Comparison of ENCODE assay signal across 22 mouse cellular contexts in genomic region chrX:88112254-88112653, GRCm38 (mm10). TPM values are rescaled to one million over a fixed set of nuclear protein-coding genes. Genes with fewer than 3 reads are reported as not detected.
A peak's percentile ranks its signal among the peaks of the same experiment; 100 is the strongest.
DNase-seq lines count a peak whose midpoint lies in the region; ATAC-seq and TF ChIP-seq lines count a peak whose summit lies in the region.
"Had no signal": no experiment of that assay in that cellular context is flagged by ENCODE, and none has a peak within 500 bp of the region (broad histone marks: within the 10 kb centered on the region; RNA-seq: fewer than 3 reads in every experiment).

No protein-coding gene starts in this region.

- H3K27me3 ChIP-seq in cerebellum, adult 2 months (ENCODE audit: control insufficient read depth, insufficient read depth, low read length), result no peaks in the 10 kb centered on the region
- H3K27me3 ChIP-seq in intestine, postnatal 0 days (replicated peaks; ENCODE audit: control insufficient read depth, insufficient read depth, low read length), result no peaks in the 10 kb centered on the region
- H3K27me3 ChIP-seq in intestine, embryonic 15.5 days (replicated peaks), result no peaks in the 10 kb centered on the region
- H3K27me3 ChIP-seq in liver, embryonic 12.5 days (replicated peaks), result 0 out of 2 replicates have a peak, but pooled peaks cover 3% of the 10 kb centered on the region
- H3K27me3 ChIP-seq: embryonic facial prominence, embryonic 12.5 days; heart, embryonic 12.5 days had no signal

- no peak overlapping the region for H3K9ac ChIP-seq in intestine, postnatal 0 days (ENCODE audit: low read depth, low read length)
- H3K9ac ChIP-seq in intestine, embryonic 15.5 days, result no peak overlapping the region
- no peak overlapping the region for H3K9ac ChIP-seq in liver, embryonic 12.5 days
- H3K9ac ChIP-seq: embryonic facial prominence, embryonic 12.5 days; heart, embryonic 12.5 days had no signal

- H3K27ac ChIP-seq in cerebellum, adult 2 months (ENCODE audit: insufficient read depth, low read length), result peak overlapping the region; percentile 21; the same call in 1 of the 2 replicates
- H3K27ac ChIP-seq in intestine, postnatal 0 days (ENCODE audit: low read depth, low read length), result no peak overlapping the region
- no peak overlapping the region for H3K27ac ChIP-seq in intestine, embryonic 15.5 days
- H3K27ac ChIP-seq in liver, embryonic 12.5 days, result no peak overlapping the region
- H3K27ac ChIP-seq: embryonic facial prominence, embryonic 12.5 days; macrophage had no signal

- WGBS in cerebellum, adult 2 months, result 5% methylated on average over 2 of the region's 2 CpGs
- WGBS in intestine, postnatal 0 days, result 38% methylated on average over 2 of the region's 2 CpGs
- 34% methylated on average over 2 of the region's 2 CpGs for WGBS in intestine, embryonic 15.5 days
- 26% methylated on average over 2 of the region's 2 CpGs for WGBS in liver, embryonic 12.5 days (ENCODE audit: insufficient replicate concordance)

- peak; percentile 14; the same call in 1 of the 2 replicates for TF ChIP-seq CTCF in cerebellum, adult 2 months (IDR thresholded peaks at IDR 0.05; ENCODE audit: borderline replicate concordance, insufficient read depth, low read depth, low read length)
- peak; percentile 43 for TF ChIP-seq CTCF in intestine, postnatal 0 days (IDR thresholded peaks at IDR 0.05; ENCODE audit: low read depth)

- no peak overlapping the region for H3K4me2 ChIP-seq in intestine, postnatal 0 days (replicated peaks; ENCODE audit: low read depth)
- no peak overlapping the region for H3K4me2 ChIP-seq in intestine, embryonic 15.5 days (replicated peaks)
- H3K4me2 ChIP-seq in liver, embryonic 12.5 days, result no peak overlapping the region
- H3K4me2 ChIP-seq: embryonic facial prominence, embryonic 12.5 days; heart, embryonic 12.5 days had no signal

- H3K4me3 ChIP-seq in cerebellum, adult 2 months (replicated peaks; ENCODE audit: insufficient read depth, low read depth, low read length), result peak overlapping the region; percentile 51
- no peak overlapping the region for H3K4me3 ChIP-seq in intestine, postnatal 0 days (ENCODE audit: low read depth, low read length)
- no peak overlapping the region for H3K4me3 ChIP-seq in intestine, embryonic 15.5 days (replicated peaks)
- H3K4me3 ChIP-seq in liver, embryonic 12.5 days, result no peak overlapping the region
- H3K4me3 ChIP-seq: embryonic facial prominence, embryonic 12.5 days; heart, embryonic 12.5 days had no signal

- no peaks in the 10 kb centered on the region for H3K9me3 ChIP-seq in intestine, postnatal 0 days (ENCODE audit: control insufficient read depth)
- no peaks in the 10 kb centered on the region for H3K9me3 ChIP-seq in intestine, embryonic 15.5 days
- no peaks in the 10 kb centered on the region for H3K9me3 ChIP-seq in liver, embryonic 12.5 days (replicated peaks)
- H3K9me3 ChIP-seq: embryonic facial prominence, embryonic 12.5 days; G1E; heart, embryonic 12.5 days had no signal

- no peaks in the 10 kb centered on the region; the same call in 1 of the 2 replicates for H3K4me1 ChIP-seq in cerebellum, adult 2 months (ENCODE audit: control insufficient read depth, insufficient read depth, low read length)
- no peaks in the 10 kb centered on the region for H3K4me1 ChIP-seq in intestine, postnatal 0 days (replicated peaks; ENCODE audit: control insufficient read depth, insufficient read depth, low read length)
- H3K4me1 ChIP-seq in intestine, embryonic 15.5 days (replicated peaks), result no peaks in the 10 kb centered on the region
- H3K4me1 ChIP-seq in liver, embryonic 12.5 days, result no peaks in the 10 kb centered on the region
- H3K4me1 ChIP-seq: embryonic facial prominence, embryonic 12.5 days; heart, embryonic 12.5 days had no signal

- no peak for TF ChIP-seq POLR2A in cerebellum, adult 2 months (IDR thresholded peaks at IDR 0.05; ENCODE audit: borderline replicate concordance, insufficient read depth, low read length)

- ATAC-seq in intestine, postnatal 0 days, result no peak
- ATAC-seq in intestine, embryonic 15.5 days, result no peak
- ATAC-seq in liver, embryonic 12.5 days, result no peak
- ATAC-seq: CD4-positive, CD25-positive, alpha-beta regulatory T cell, adult 4 months; intestine, embryonic 16.5 days had no signal

- peak; percentile 13 to 41 for DNase-seq in cerebellum, adult 2 months
- DNase-seq in cerebellum, adult 11-12 months, result no peak
- DNase-seq in retina, embryonic 14.5 days (ENCODE audit: low spot score), result peak; percentile 26
- DNase-seq in retina, postnatal 1 day, result no peak
- DNase-seq in layer of hippocampus, adult 8-10 months (ENCODE audit: low spot score in 2 of 2), result no peak
- DNase-seq: cerebellum, adult 11 months; kidney, postnatal 36 days; layer of hippocampus, postnatal 36 days; left cerebral cortex, postnatal 4 days; lung, adult 2 months; thymus, adult 18-20 months had no signal

- H3K36me3 ChIP-seq in intestine, postnatal 0 days (ENCODE audit: control insufficient read depth, insufficient read depth), result no peaks in the 10 kb centered on the region
- H3K36me3 ChIP-seq in intestine, embryonic 15.5 days, result no peaks in the 10 kb centered on the region
- H3K36me3 ChIP-seq in liver, embryonic 12.5 days, result no peaks in the 10 kb centered on the region
- H3K36me3 ChIP-seq: embryonic facial prominence, embryonic 12.5 days; G1E; heart, embryonic 12.5 days had no signal

RNA-seq across cellular contexts. Expression of gene Il1rapl1, which starts 3.2 kb away (rescaled TPM):
- polyA plus RNA-seq in cerebellum, adult 2 months (2012; rRNA removed), result 2.2 and 2.5 TPM in 2 replicates
- 0.21 and 0.27 TPM in 2 replicates for polyA plus RNA-seq in intestine, postnatal 0 days (2015; fragmentation: Nextera tagmentation; extraction: Ambion mirVana)
- polyA plus RNA-seq in intestine, embryonic 15.5 days (2015; fragmentation: Nextera tagmentation; extraction: Ambion mirVana), result 0.89 and 0.98 TPM in 2 replicates
- polyA plus RNA-seq in liver, embryonic 12.5 days (2016; fragmentation: Nextera tagmentation; extraction: Ambion mirVana), result 0.14 TPM in 1 of 2 replicates, not detected in the other
- 10 to 100 TPM; 18.4 to 24.0 (median 19.7) TPM for total RNA-seq in layer of hippocampus, adult 8-10 months (2022)
- total RNA-seq: granulocyte monocyte progenitor cell, adult 5-6 weeks; liver, adult 2 months had no signal
- polyA plus RNA-seq: G1E; liver, adult 2 months; lung, adult 2 months; macrophage had no signal

Comparison
In these comparisons a context has a peak if more than half of its experiments do, and no peak if none do; other contexts are left out.
1. DNase-seq: peak in cerebellum, adult 2 months (2 of 2) and retina, embryonic 14.5 days (single experiment); none in cerebellum, adult 11-12 months (single experiment), retina, postnatal 1 day (single experiment) and layer of hippocampus, adult 8-10 months (0 of 2).